Mouse (Mus musculus) mesoderm, embryonic 11.5 days (tissue): Measurements from ENCODE around the gene Atxn7l1.
A peak's percentile ranks its signal among the peaks of the same experiment; 100 is the strongest.

Source experiments
- DNase-seq: peaks from one replicate; pipeline ENCODE4 v3.0.0-alpha.2; 2012; ENCODE audit warnings: low read depth, low spot score

The Atxn7l1 gene

DNA sequence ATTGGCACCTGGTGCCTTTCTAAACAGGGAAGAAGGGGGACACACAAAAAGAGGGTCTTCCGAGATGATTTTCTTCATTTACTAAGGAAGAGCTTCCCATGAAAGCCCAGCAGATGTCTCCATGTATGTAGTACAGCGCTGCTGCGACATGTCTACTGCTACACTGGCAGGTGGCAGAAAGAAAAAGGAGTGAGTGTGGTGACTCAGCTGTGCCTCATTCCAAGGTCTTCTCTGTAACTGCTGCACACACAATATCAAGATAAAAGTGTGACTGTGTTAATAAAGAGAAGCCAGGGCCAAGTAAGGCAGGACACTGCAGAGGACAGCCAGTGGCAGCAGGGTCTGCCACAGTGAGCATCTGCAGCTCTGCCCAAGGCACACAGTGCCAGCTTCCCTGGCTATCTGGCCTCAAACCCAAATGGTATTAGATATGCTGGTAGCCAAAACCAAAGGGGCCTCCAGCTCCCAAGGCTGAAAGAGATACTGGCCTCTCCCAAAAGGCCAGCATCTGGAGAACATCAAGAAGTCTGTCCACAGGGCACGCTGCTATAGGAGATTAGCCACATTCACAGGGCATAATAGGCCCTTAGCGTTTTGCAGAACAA, 212.5 kb downstream of the Atxn7l1 start:
- DNase-seq: no peak

GRCm38 (mm10) chr12:33360729-33361128, 213.2 kb downstream of the Atxn7l1 start:
- DNase-seq: no peak

- no peak for DNase-seq
These were observed 217.0 kb downstream of the Atxn7l1 start for GRCm38 (mm10) chr12:33364511-33364910.

- DNase-seq: no peak
These were observed 217.6 kb downstream of the Atxn7l1 start for GRCm38 (mm10) chr12:33365133-33365532.

GRCm38 (mm10) chr12:33369555-33369954, 222.1 kb downstream of the Atxn7l1 start:
- peak; percentile 19 for DNase-seq

- peak; percentile 90 for DNase-seq
These were observed 232.3 kb downstream of the Atxn7l1 start for GRCm38 (mm10) chr12:33379624-33380445.

DNA sequence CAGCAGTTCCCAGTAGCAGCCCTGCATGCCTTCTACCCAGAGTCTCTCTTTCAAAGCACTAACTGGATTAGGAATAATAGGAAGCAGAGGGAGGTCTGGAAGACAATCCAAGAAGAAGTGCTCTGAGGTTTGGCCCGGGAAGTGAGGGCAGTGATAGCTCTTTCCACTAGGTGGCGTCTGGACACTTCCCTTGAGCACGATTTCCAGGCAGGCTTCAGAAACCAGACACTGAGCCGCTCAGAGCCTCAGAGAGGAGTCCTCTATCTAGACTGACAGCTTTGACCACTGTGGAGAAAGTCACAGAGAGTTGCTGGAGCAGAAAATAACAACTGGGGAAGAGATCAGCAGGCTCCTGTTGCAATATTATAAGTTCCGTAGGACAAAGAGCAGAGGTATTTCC, 241.3 kb downstream of the Atxn7l1 start:
- peak; percentile 84 for DNase-seq

- no peak for DNase-seq
These were observed 243.5 kb downstream of the Atxn7l1 start for GRCm38 (mm10) chr12:33390844-33391560.

GRCm38 (mm10) chr12:33394804-33395623, 247.5 kb downstream of the Atxn7l1 start, which contains the start of gene Efcab10:
TSS of gene Efcab10 (plus strand) at chr12:33394854.
- DNase-seq: peak; percentile 48

GRCm38 (mm10) chr12:33403265-33403693, 255.8 kb downstream of the Atxn7l1 start:
- DNase-seq: no peak

- DNase-seq: no peak
These were observed 257.5 kb downstream of the Atxn7l1 start for GRCm38 (mm10) chr12:33404996-33405395.

GRCm38 (mm10) chr12:33405398-33406026, 258.0 kb downstream of the Atxn7l1 start:
- DNase-seq: peak; percentile 22

- no peak for DNase-seq
These were observed 264.2 kb downstream of the Atxn7l1 start for GRCm38 (mm10) chr12:33411580-33412151.
